Mouse (Mus musculus) brain, embryonic 14.5 days (tissue): ENCODE data around the gene Ddx4.

Experiments
- CTCF ChIP-seq: fragments of 200-500 bp; IDR thresholded peaks from 2 replicates; pipeline ENCODE4 v1.5.1; 2012; ENCODE audit warnings: inconsistent platforms, mild to moderate bottlenecking, moderate library complexity, borderline replicate concordance; ENCODE audit not compliant: insufficient read depth, insufficient read length; ENCODE audit errors: extremely low read depth
- POLR2A ChIP-seq: fragments of 200-500 bp; IDR thresholded peaks from 2 replicates; pipeline ENCODE4 v1.6.1; 2012; ENCODE audit warnings: mild to moderate bottlenecking, inconsistent platforms, borderline replicate concordance; ENCODE audit not compliant: poor library complexity, insufficient read depth, insufficient read length, severe bottlenecking; ENCODE audit errors: extremely low read depth

DNA sequence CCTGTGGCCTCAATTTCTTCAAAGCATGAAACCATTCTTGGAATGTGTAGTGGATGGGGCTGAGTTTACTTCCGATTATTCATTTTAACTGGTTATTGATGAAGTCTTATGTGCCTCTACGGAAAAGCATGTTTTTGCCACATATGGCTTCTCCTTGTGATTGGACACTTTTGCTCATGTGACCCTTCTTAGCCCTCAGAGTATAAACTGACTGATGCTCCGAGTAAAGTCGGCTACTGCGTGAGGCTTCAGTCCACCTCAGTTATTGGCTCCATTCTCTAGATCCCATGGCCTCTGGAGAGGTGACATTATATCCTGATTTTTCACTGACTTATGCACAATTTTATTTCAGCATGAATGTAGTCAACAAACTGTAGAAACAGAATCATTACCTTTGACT lies 99.0 kb downstream of the Ddx4 start:
- TF ChIP-seq CTCF (no peak), POLR2A (no peak)
